In the genomic region with DNA sequence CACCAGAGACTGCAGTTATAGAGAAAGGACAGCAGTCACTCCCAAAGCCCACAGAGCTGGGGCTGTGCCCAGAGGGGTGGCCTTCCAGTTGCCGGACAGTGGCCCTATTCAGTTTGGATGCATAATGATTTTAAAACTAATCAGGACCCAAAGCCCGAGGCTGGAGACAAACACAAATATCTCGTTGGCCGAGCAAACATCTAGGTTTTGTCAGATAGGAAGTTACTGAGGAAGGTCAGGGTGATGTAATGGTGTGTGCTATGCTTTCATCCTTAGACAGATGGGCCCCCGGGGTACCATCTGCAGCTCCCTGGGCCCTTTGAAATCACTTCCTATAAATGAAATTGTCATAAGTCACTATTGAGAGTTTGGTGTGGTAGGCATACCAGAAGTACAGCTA, we compare ENCODE assay signal across 8 mouse cellular contexts. TPM values are rescaled to one million over a fixed set of nuclear protein-coding genes. Genes with fewer than 3 reads are reported as not detected.
DNase-seq lines count a peak whose midpoint lies in the region; ATAC-seq lines count a peak whose summit lies in the region.

No protein-coding gene starts in this region.

- peak; percentile 15 for DNase-seq in adrenal gland, postnatal 10 days
- no peak for DNase-seq in adrenal gland, adult 2 months
- DNase-seq in kidney, adult 9 months: peak; percentile 35
- DNase-seq in kidney, postnatal 4 days: no peak
- peak; percentile 75 for DNase-seq in brain, adult 2 months (ENCODE audit: low read depth, low spot score)
- peak; percentile 76 for DNase-seq in layer of hippocampus, adult 9-11 months
- DNase-seq in left cerebral cortex, adult 11 months (ENCODE audit: low spot score): no peak

- ATAC-seq in megakaryocyte-erythroid progenitor cell, adult 5-6 weeks (replicated peaks; ENCODE audit: low FRiP score, low TSS enrichment, poor library complexity, severe bottlenecking): no peak

RNA-seq across cellular contexts. Expression of a gene that starts 33.0 kb away (rescaled TPM):
- total RNA-seq in adrenal gland, postnatal 10 days (2021): 10 to 100 TPM; 18.9 to 31.4 TPM
- total RNA-seq in adrenal gland, adult 2 months (2021): 10 to 100 TPM; 16.4 to 17.3 TPM
- 5.6 and 5.7 TPM in 2 replicates for polyA plus RNA-seq in adrenal gland, adult 2 months (2012; rRNA removed)
- 4.5 and 7.9 TPM in 2 replicates for total RNA-seq in megakaryocyte-erythroid progenitor cell, adult 5-6 weeks (2014; fragmentation: Nextera tagmentation)
- 3.5 and 4.6 TPM in 2 replicates for total RNA-seq in megakaryocyte-erythroid progenitor cell, adult 5-6 weeks (2017)

Comparison
In these comparisons a context has a peak if more than half of its experiments do, and no peak if none do; other contexts are left out.
1. DNase-seq: peak in adrenal gland, postnatal 10 days (single experiment), kidney, adult 9 months (single experiment), brain, adult 2 months (single experiment) and layer of hippocampus, adult 9-11 months (single experiment); none in adrenal gland, adult 2 months (single experiment), kidney, postnatal 4 days (0 of 2) and left cerebral cortex, adult 11 months (single experiment).